Mouse (Mus musculus): ENCODE measurements around the gene Xrcc4. TPM values are rescaled to one million over a fixed set of nuclear protein-coding genes. Genes with fewer than 3 reads are reported as not detected.

Xrcc4 gene
- total and polyA plus RNA-seq, 3 experiments = 0.66 to 23.9 (median 17.8) TPM

DNA sequence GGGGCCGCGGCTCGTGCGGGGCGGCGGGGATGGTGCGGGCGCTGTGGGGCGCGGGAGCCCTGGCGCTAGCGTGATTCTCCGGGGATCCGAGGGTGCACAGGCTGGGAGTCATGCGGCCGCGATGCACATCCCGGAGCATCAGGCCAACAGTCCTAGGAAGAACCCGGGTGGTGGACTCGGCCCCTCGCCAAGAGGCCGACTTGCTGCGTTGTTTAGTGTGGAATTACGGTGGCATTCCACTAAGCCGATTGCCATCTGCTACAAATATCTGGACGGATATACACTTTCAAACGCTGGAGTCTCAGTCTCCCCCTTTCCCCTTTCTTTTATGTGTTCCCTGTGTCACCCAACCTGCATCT, 396 bp upstream of the Xrcc4 start:
- ATAC-seq (ENCODE audit: extremely low read depth, insufficient number of reproducible peaks, low FRiP score, poor library complexity, severe bottlenecking) = no peak
- Histone ChIP-seq H3K4me3 (ENCODE audit: low read depth, low read length) (peak overlapping the region; percentile 82), H3K36me3 (replicated peaks) (peaks cover 12% of the 10 kb centered on the region), H3K4me1 (ENCODE audit: insufficient read depth, low read depth, low read length) (peaks cover 3% of the 10 kb centered on the region; the same call in 1 of the 2 replicates), H3K9me3 (replicated peaks) (no peaks in the 10 kb centered on the region), H3K27me3 (ENCODE audit: insufficient read depth, low read length) (no peaks in the 10 kb centered on the region)
- TF ChIP-seq GATA1 (IDR thresholded peaks at IDR 0.05; ENCODE audit: borderline replicate concordance, low read length) (no peak), GATA2 (IDR thresholded peaks at IDR 0.05; ENCODE audit: borderline replicate concordance, low read depth, low read length) (no peak), CTCF (IDR thresholded peaks at IDR 0.05; ENCODE audit: low read depth, low read length) (no peak), TAL1 (conservative IDR thresholded peaks at IDR 0.05; ENCODE audit: low read depth, low read length) (no peak), POLR2AphosphoS5 (IDR thresholded peaks at IDR 0.05; ENCODE audit: insufficient replicate concordance, low read depth, low read length) (no peak)
- no peak for DNase-seq (ENCODE audit: low spot score)

DNA sequence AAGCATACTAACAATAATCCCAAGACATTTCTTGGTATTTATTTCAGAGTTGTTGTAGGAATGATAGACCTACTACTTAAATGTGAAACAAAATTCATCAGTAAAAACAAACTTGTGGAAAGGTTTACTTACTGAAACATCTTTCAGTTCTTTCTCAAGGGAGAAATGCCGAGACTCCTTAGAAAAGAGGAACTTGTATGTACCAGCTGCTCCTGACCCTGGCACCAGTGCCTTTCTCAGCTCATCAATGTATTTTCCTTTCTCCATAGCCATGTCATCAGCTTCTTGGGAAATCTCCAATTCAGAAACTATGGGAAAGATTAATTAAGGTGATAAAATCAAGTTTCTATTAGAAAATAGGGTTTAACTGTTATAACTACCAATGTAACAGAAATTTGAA, 27.5 kb downstream of the Xrcc4 start:
- DNase-seq (ENCODE audit: low spot score) = no peak
- TF ChIP-seq CTCF (IDR thresholded peaks at IDR 0.05; ENCODE audit: low read depth, low read length) (no peak), GATA1 (IDR thresholded peaks at IDR 0.05; ENCODE audit: borderline replicate concordance, low read length) (no peak), GATA2 (IDR thresholded peaks at IDR 0.05; ENCODE audit: borderline replicate concordance, low read depth, low read length) (no peak), TAL1 (conservative IDR thresholded peaks at IDR 0.05; ENCODE audit: low read depth, low read length) (no peak), POLR2AphosphoS5 (IDR thresholded peaks at IDR 0.05; ENCODE audit: insufficient replicate concordance, low read depth, low read length) (no peak)
- ATAC-seq (ENCODE audit: extremely low read depth, insufficient number of reproducible peaks, low FRiP score, poor library complexity, severe bottlenecking) = no peak
- Histone ChIP-seq H3K9me3 (replicated peaks) (no peaks in the 10 kb centered on the region), H3K4me1 (ENCODE audit: insufficient read depth, low read depth, low read length) (no peaks in the 10 kb centered on the region), H3K27me3 (ENCODE audit: insufficient read depth, low read length) (no peaks in the 10 kb centered on the region), H3K36me3 (replicated peaks) (peaks cover 4% of the 10 kb centered on the region), H3K4me3 (ENCODE audit: low read depth, low read length) (no peak overlapping the region)

DNA sequence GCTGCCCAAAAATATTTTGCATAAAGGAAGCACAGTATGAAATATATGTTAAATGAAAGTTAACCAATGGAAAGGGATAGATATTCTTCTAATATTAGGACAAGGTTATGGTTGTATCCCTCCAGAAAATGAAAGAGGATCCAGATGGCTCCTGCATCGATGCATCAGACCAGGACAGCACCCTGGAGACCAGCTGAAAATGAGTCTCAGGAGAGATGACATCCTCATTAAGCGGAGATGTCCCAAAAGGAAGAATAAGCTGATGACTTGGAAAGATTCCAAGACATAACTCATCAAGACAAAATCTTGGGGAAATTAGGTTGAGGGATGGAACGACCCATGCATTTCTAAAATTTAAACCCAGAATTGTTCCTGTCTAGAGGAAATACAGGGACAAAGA, 37.0 kb downstream of the Xrcc4 start:
- TF ChIP-seq CTCF (IDR thresholded peaks at IDR 0.05; ENCODE audit: low read depth, low read length) (no peak), TAL1 (conservative IDR thresholded peaks at IDR 0.05; ENCODE audit: low read depth, low read length) (no peak), GATA1 (IDR thresholded peaks at IDR 0.05; ENCODE audit: borderline replicate concordance, low read length) (no peak), POLR2AphosphoS5 (IDR thresholded peaks at IDR 0.05; ENCODE audit: insufficient replicate concordance, low read depth, low read length) (no peak), GATA2 (IDR thresholded peaks at IDR 0.05; ENCODE audit: borderline replicate concordance, low read depth, low read length) (no peak)
- no peaks in the 10 kb centered on the region for H3K4me1 ChIP-seq (ENCODE audit: insufficient read depth, low read depth, low read length)
- no peak for DNase-seq (ENCODE audit: low spot score)

DNA sequence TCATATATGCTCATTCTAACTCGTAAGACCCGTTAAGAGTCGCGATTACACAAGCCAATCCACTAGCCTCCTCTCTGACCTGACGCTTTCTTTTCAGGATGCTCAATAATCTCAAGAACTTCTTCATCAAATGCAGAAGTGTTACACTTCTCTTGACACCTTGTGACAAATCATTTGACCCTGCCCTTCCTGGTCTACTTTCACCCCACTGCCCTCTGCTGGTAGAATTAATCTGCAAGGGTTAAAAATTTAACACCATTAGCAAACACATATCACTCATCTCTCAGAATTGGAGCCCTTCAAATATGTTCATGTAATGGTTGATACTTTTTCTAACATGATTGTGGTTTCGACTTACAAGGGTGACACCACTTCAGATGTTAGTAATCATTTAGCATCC, 37.7 kb downstream of the Xrcc4 start:
- no peak overlapping the region for H3K4me3 ChIP-seq (ENCODE audit: low read depth, low read length)
- no peak for TF ChIP-seq TAL1 (conservative IDR thresholded peaks at IDR 0.05; ENCODE audit: low read depth, low read length)
- TF ChIP-seq POLR2AphosphoS5 (IDR thresholded peaks at IDR 0.05; ENCODE audit: insufficient replicate concordance, low read depth, low read length) = no peak
- no peak for TF ChIP-seq GATA1 (IDR thresholded peaks at IDR 0.05; ENCODE audit: borderline replicate concordance, low read length)
- TF ChIP-seq CTCF (IDR thresholded peaks at IDR 0.05; ENCODE audit: low read depth, low read length) = no peak
- no peak for TF ChIP-seq GATA2 (IDR thresholded peaks at IDR 0.05; ENCODE audit: borderline replicate concordance, low read depth, low read length)
- no peak for DNase-seq (ENCODE audit: low spot score)
- peaks cover 8% of the 10 kb centered on the region for H3K36me3 ChIP-seq (replicated peaks)
- H3K4me1 ChIP-seq (ENCODE audit: insufficient read depth, low read depth, low read length) = no peaks in the 10 kb centered on the region
- ATAC-seq (ENCODE audit: extremely low read depth, insufficient number of reproducible peaks, low FRiP score, poor library complexity, severe bottlenecking) = no peak
- no peaks in the 10 kb centered on the region for H3K27me3 ChIP-seq (ENCODE audit: insufficient read depth, low read length)
- no peaks in the 10 kb centered on the region for H3K9me3 ChIP-seq (replicated peaks)

More for the DNA sequence above, 37.0 kb downstream of the Xrcc4 start:
- Histone ChIP-seq H3K36me3 (replicated peaks) (peaks cover 8% of the 10 kb centered on the region), H3K9me3 (replicated peaks) (no peaks in the 10 kb centered on the region), H3K4me3 (ENCODE audit: low read depth, low read length) (no peak overlapping the region), H3K27me3 (ENCODE audit: insufficient read depth, low read length) (no peaks in the 10 kb centered on the region)
- ATAC-seq (ENCODE audit: extremely low read depth, insufficient number of reproducible peaks, low FRiP score, poor library complexity, severe bottlenecking) = no peak

DNA sequence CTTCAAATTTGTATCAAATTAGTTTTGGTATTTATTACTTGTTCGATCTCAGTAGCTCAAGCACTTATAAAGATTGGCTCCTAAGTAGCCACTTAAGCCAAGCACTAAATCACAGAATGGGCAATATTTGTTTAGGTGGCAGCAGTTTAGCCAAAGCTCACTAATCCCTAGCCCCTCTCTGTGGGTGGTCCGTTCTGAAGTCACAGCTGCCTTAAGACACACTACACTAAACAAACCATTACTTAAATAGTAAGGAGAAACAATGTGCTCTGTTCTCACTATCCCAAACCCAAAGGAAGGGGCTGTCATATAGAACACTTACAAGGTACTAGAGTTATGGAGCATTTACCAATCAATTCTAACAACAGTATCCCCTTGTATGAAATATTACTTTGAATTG, 49.8 kb downstream of the Xrcc4 start:
- no peaks in the 10 kb centered on the region for H3K9me3 ChIP-seq (replicated peaks)
- DNase-seq (ENCODE audit: low spot score) (no peak), ATAC-seq (ENCODE audit: extremely low read depth, insufficient number of reproducible peaks, low FRiP score, poor library complexity, severe bottlenecking) (no peak)
- no peaks in the 10 kb centered on the region for H3K27me3 ChIP-seq (ENCODE audit: insufficient read depth, low read length)
- no peak for TF ChIP-seq TAL1 (conservative IDR thresholded peaks at IDR 0.05; ENCODE audit: low read depth, low read length)
- TF ChIP-seq GATA1 (IDR thresholded peaks at IDR 0.05; ENCODE audit: borderline replicate concordance, low read length) = no peak
- no peak for TF ChIP-seq GATA2 (IDR thresholded peaks at IDR 0.05; ENCODE audit: borderline replicate concordance, low read depth, low read length)
- no peak for TF ChIP-seq CTCF (IDR thresholded peaks at IDR 0.05; ENCODE audit: low read depth, low read length)
- no peak for TF ChIP-seq POLR2AphosphoS5 (IDR thresholded peaks at IDR 0.05; ENCODE audit: insufficient replicate concordance, low read depth, low read length)
- H3K4me1 ChIP-seq (ENCODE audit: insufficient read depth, low read depth, low read length) = no peaks in the 10 kb centered on the region
- no peaks in the 10 kb centered on the region for H3K36me3 ChIP-seq (replicated peaks)
- H3K4me3 ChIP-seq (ENCODE audit: low read depth, low read length) = no peak overlapping the region

DNA sequence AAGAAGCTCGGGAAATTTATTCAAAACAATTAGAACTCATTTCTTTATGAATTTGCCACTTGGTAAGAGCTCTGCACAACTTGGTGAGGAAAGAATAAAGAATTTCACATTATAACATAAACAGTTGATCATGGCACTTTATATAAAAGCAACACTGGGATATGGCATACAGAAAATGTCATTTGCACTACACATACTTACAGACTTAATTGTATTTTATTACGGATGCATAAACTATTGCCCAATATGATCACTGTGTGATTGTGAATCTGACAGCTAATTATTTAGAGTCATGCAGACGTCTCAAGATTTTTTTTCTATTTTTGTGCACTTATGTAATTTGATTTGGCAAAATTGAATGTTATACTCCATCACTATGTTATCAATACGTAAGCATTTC, 56.4 kb downstream of the Xrcc4 start:
- Histone ChIP-seq H3K4me3 (ENCODE audit: low read depth, low read length) (no peak overlapping the region), H3K36me3 (replicated peaks) (no peaks in the 10 kb centered on the region), H3K4me1 (ENCODE audit: insufficient read depth, low read depth, low read length) (no peaks in the 10 kb centered on the region), H3K9me3 (replicated peaks) (no peaks in the 10 kb centered on the region), H3K27me3 (ENCODE audit: insufficient read depth, low read length) (no peaks in the 10 kb centered on the region)
- no peak for ATAC-seq (ENCODE audit: extremely low read depth, insufficient number of reproducible peaks, low FRiP score, poor library complexity, severe bottlenecking)
- TF ChIP-seq CTCF (IDR thresholded peaks at IDR 0.05; ENCODE audit: low read depth, low read length) (no peak), TAL1 (conservative IDR thresholded peaks at IDR 0.05; ENCODE audit: low read depth, low read length) (no peak), GATA2 (IDR thresholded peaks at IDR 0.05; ENCODE audit: borderline replicate concordance, low read depth, low read length) (no peak), POLR2AphosphoS5 (IDR thresholded peaks at IDR 0.05; ENCODE audit: insufficient replicate concordance, low read depth, low read length) (no peak), GATA1 (IDR thresholded peaks at IDR 0.05; ENCODE audit: borderline replicate concordance, low read length) (no peak)
- no peak for DNase-seq (ENCODE audit: low spot score)

Measured in G1E (cell line).